ENCODE assay signal across 8 mouse cellular contexts in genomic region chr4:134510845-134511411, GRCm38 (mm10). TPM values are rescaled to one million over a fixed set of nuclear protein-coding genes. Genes with fewer than 3 reads are reported as not detected.
DNase-seq lines count a peak whose midpoint lies in the region; ATAC-seq lines count a peak whose summit lies in the region.

Gene Aunip (plus strand): TSS chr4:134510999.

- H3K4me2 ChIP-seq in hindbrain, embryonic 15.5 days = peak within 1 kb of the TSS; percentile 96

- peak within 1 kb of the TSS; percentile 39 for H3K9ac ChIP-seq in hindbrain, embryonic 15.5 days

- ATAC-seq in hindbrain, embryonic 15.5 days (ENCODE audit: low FRiP score, low read depth) = peak; percentile 94

- peaks cover 12% of the 10 kb centered on the region for H3K36me3 ChIP-seq in hindbrain, embryonic 15.5 days
- peaks cover 13% of the 10 kb centered on the region for H3K36me3 ChIP-seq in macrophage (ENCODE audit: inconsistent target)

- H3K4me1 ChIP-seq in hindbrain, embryonic 15.5 days (replicated peaks) = peaks cover 9% of the 10 kb centered on the region

- no peaks in the 10 kb centered on the region for H3K9me3 ChIP-seq in hindbrain, embryonic 15.5 days

- no peaks in the 10 kb centered on the region for H3K27me3 ChIP-seq in hindbrain, embryonic 15.5 days

- peaks cover 56% of the 10 kb centered on the region for H3K79me2 ChIP-seq in macrophage (ENCODE audit: inconsistent target)

- no peak within 1 kb of the TSS for H3K27ac ChIP-seq in hindbrain, embryonic 15.5 days (replicated peaks)
- H3K27ac ChIP-seq in macrophage = peak within 1 kb of the TSS; percentile 48

- H3K4me3 ChIP-seq in hindbrain, embryonic 15.5 days = peak within 1 kb of the TSS; percentile 47
- peak within 1 kb of the TSS; percentile 55 for H3K4me3 ChIP-seq in macrophage (ENCODE audit: inconsistent target)

- peak; percentile 89 for DNase-seq in WW6 (ENCODE audit: low read depth, low spot score)
- peak; percentile 85 to 96 for DNase-seq in cerebellum, postnatal 25 days
- peak; percentile 76 to 78 for DNase-seq in frontal cortex, postnatal 36 days (ENCODE audit: low spot score in 2 of 2)
- DNase-seq in left cerebral cortex, adult 18-20 months (ENCODE audit: low spot score in 2 of 2) = peak; percentile 84 to 86
- DNase-seq in retina, postnatal 7 days (ENCODE audit: low read depth, low spot score) = peak; percentile 85
- peak; percentile 69 to 73 for DNase-seq in urinary bladder, adult 18-20 months (ENCODE audit: low spot score in 2 of 2)

- under 1% methylated on average over 42 of the region's 42 CpGs for WGBS in hindbrain, embryonic 15.5 days
- WGBS in macrophage (ENCODE audit: missing documents) = under 1% methylated on average over 42 of the region's 42 CpGs

RNA-seq across cellular contexts. Expression of gene Aunip, which starts in this region (rescaled TPM):
- polyA plus RNA-seq in hindbrain, embryonic 15.5 days (2015; fragmentation: Nextera tagmentation; extraction: Ambion mirVana) = 2.0 and 2.9 TPM in 2 replicates
- total RNA-seq in left cerebral cortex, adult 18-20 months (2021) = under 1 TPM in 1 of 2 experiments, not detected in 1; 0.54 TPM
- total RNA-seq in macrophage (2018; cell fraction: chromatin; rRNA removed) = 1 to 10 TPM in 4 of 26 experiments, under 1 TPM in 8, not detected in 14; 0.58 to 2.0 (median 0.75) TPM
- 1 to 10 TPM in 3 of 26 experiments, under 1 TPM in 23; 0.09 to 1.3 (median 0.68) TPM for total RNA-seq in macrophage (2018; cell fraction: cytosol; rRNA removed)
- 1 to 10 TPM in 5 of 26 experiments, under 1 TPM in 11, not detected in 10; 0.39 to 7.2 (median 0.76) TPM for total RNA-seq in macrophage (2018; cell fraction: nucleus; rRNA removed)
- 0.18 to 6.2 TPM (median 1.8 TPM) in 3 replicates for polyA plus RNA-seq in macrophage (2018)

Comparison
In these comparisons a context has a peak if more than half of its experiments do, and no peak if none do; other contexts are left out.
1. Peak in DNase-seq in left cerebral cortex, adult 18-20 months; RNA of the gene not detected or under 1 TPM.